Mouse (Mus musculus): ENCODE results near the gene Ift172. TPM values are rescaled to one million over a fixed set of nuclear protein-coding genes. Genes with fewer than 3 reads are reported as not detected.

The Ift172 gene
- polyA plus RNA-seq, 1 experiment, result not detected

GRCm38 (mm10) chr5:31253806-31254205, 37.1 kb downstream of the Ift172 start:
- no peak overlapping the region for H3K27ac ChIP-seq (ENCODE audit: insufficient read depth, low read depth, low read length)
- peaks cover 6% of the 10 kb centered on the region; the same call in 1 of the 2 replicates for H3K4me1 ChIP-seq (ENCODE audit: control insufficient read depth, insufficient read depth, low read length)
- no peak for TF ChIP-seq POLR2A (IDR thresholded peaks at IDR 0.05; ENCODE audit: insufficient read depth, low read depth, low read length)
- TF ChIP-seq CTCF (IDR thresholded peaks at IDR 0.05; ENCODE audit: insufficient read depth, low read depth, low read length), result no peak
- no peak overlapping the region for H3K4me3 ChIP-seq (ENCODE audit: insufficient read depth, low read depth, low read length)
- WGBS, result 90% methylated on average over 8 of the region's 8 CpGs

- 85% methylated on average over 16 of the region's 16 CpGs for WGBS
Observed at GRCm38 (mm10) chr5:31252795-31253545, 37.9 kb downstream of the Ift172 start.

GRCm38 (mm10) chr5:31252151-31252550, 38.8 kb downstream of the Ift172 start:
- WGBS, result 71% methylated on average over 10 of the region's 10 CpGs
- H3K4me1 ChIP-seq (ENCODE audit: control insufficient read depth, insufficient read depth, low read length), result peaks cover 6% of the 10 kb centered on the region; the same call in 1 of the 2 replicates
- H3K4me3 ChIP-seq (ENCODE audit: insufficient read depth, low read depth, low read length), result no peak overlapping the region
- no peak for TF ChIP-seq CTCF (IDR thresholded peaks at IDR 0.05; ENCODE audit: insufficient read depth, low read depth, low read length)
- TF ChIP-seq POLR2A (IDR thresholded peaks at IDR 0.05; ENCODE audit: insufficient read depth, low read depth, low read length), result no peak
- no peak overlapping the region for H3K27ac ChIP-seq (ENCODE audit: insufficient read depth, low read depth, low read length)

More at GRCm38 (mm10) chr5:31252795-31253545, 37.9 kb downstream of the Ift172 start:
- Histone ChIP-seq H3K27ac (ENCODE audit: insufficient read depth, low read depth, low read length) (no peak overlapping the region), H3K4me1 (ENCODE audit: control insufficient read depth, insufficient read depth, low read length) (peaks cover 6% of the 10 kb centered on the region; the same call in 1 of the 2 replicates), H3K4me3 (ENCODE audit: insufficient read depth, low read depth, low read length) (no peak overlapping the region)
- TF ChIP-seq CTCF (IDR thresholded peaks at IDR 0.05; ENCODE audit: insufficient read depth, low read depth, low read length), result no peak
- no peak for TF ChIP-seq POLR2A (IDR thresholded peaks at IDR 0.05; ENCODE audit: insufficient read depth, low read depth, low read length)

DNA sequence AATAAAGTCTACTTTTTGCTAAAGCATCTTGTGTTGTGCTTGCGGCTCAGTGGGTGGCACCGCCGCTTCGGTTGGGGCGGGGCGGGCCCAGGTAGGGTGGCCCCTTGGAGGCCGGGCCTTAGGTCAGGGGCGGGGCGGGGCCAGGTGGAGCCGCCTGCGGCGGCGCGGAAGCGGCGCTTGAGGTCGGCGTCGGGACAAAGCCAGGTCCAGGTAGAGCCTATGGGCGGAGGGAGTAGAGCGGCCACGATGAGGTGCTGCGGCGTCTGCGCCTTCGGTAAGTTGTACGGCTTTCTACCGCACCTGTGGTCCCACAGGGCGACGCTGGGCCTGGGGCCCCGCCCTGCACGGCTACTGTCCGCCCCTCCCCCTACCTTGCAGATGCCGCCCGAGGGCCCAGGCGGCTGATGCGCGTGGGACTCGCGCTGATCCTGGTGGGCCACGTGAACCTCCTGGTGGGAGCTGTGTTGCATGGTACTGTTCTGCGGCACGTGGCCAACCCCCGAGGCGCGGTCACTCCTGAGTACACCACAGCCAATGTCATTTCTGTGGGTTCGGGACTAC, 39.3 kb downstream of the Ift172 start, which contains the start of gene Krtcap3:
TSS of gene Krtcap3 (plus strand) at position 151 of the 561 bp plus-strand sequence.
- 28% methylated on average over 47 of the region's 47 CpGs for WGBS
- TF ChIP-seq CTCF (IDR thresholded peaks at IDR 0.05; ENCODE audit: insufficient read depth, low read depth, low read length), result no peak
- no peak for TF ChIP-seq POLR2A (IDR thresholded peaks at IDR 0.05; ENCODE audit: insufficient read depth, low read depth, low read length)
- peaks cover 6% of the 10 kb centered on the region; the same call in 1 of the 2 replicates for H3K4me1 ChIP-seq (ENCODE audit: control insufficient read depth, insufficient read depth, low read length)
- H3K27ac ChIP-seq (ENCODE audit: insufficient read depth, low read depth, low read length), result no peak within 1 kb of the TSS
- no peak within 1 kb of the TSS for H3K4me3 ChIP-seq (ENCODE audit: insufficient read depth, low read depth, low read length)

GRCm38 (mm10) chr5:31250716-31251115, 40.2 kb downstream of the Ift172 start:
- Histone ChIP-seq H3K4me1 (ENCODE audit: control insufficient read depth, insufficient read depth, low read length) (peaks cover 6% of the 10 kb centered on the region; the same call in 1 of the 2 replicates), H3K27ac (ENCODE audit: insufficient read depth, low read depth, low read length) (no peak overlapping the region), H3K4me3 (ENCODE audit: insufficient read depth, low read depth, low read length) (no peak overlapping the region)
- WGBS, result 51% methylated on average over 4 of the region's 4 CpGs
- TF ChIP-seq POLR2A (IDR thresholded peaks at IDR 0.05; ENCODE audit: insufficient read depth, low read depth, low read length) (no peak), CTCF (IDR thresholded peaks at IDR 0.05; ENCODE audit: insufficient read depth, low read depth, low read length) (no peak)

GRCm38 (mm10) chr5:31242191-31242590, 48.7 kb downstream of the Ift172 start:
- 11% methylated on average over 10 of the region's 10 CpGs for WGBS
- Histone ChIP-seq H3K4me3 (ENCODE audit: insufficient read depth, low read depth, low read length) (no peak overlapping the region), H3K4me1 (ENCODE audit: control insufficient read depth, insufficient read depth, low read length) (no peaks in the 10 kb centered on the region), H3K27ac (ENCODE audit: insufficient read depth, low read depth, low read length) (no peak overlapping the region)
- TF ChIP-seq POLR2A (IDR thresholded peaks at IDR 0.05; ENCODE audit: insufficient read depth, low read depth, low read length) (no peak), CTCF (IDR thresholded peaks at IDR 0.05; ENCODE audit: insufficient read depth, low read depth, low read length) (no peak)

- Histone ChIP-seq H3K27ac (ENCODE audit: insufficient read depth, low read depth, low read length) (no peak overlapping the region), H3K4me3 (ENCODE audit: insufficient read depth, low read depth, low read length) (peak overlapping the region; percentile 71), H3K4me1 (ENCODE audit: control insufficient read depth, insufficient read depth, low read length) (no peaks in the 10 kb centered on the region)
- 0% methylated on average over 13 of the region's 13 CpGs for WGBS
- TF ChIP-seq CTCF (IDR thresholded peaks at IDR 0.05; ENCODE audit: insufficient read depth, low read depth, low read length) (no peak), POLR2A (IDR thresholded peaks at IDR 0.05; ENCODE audit: insufficient read depth, low read depth, low read length) (no peak)
Observed at GRCm38 (mm10) chr5:31241522-31242034, 49.3 kb downstream of the Ift172 start.

DNA sequence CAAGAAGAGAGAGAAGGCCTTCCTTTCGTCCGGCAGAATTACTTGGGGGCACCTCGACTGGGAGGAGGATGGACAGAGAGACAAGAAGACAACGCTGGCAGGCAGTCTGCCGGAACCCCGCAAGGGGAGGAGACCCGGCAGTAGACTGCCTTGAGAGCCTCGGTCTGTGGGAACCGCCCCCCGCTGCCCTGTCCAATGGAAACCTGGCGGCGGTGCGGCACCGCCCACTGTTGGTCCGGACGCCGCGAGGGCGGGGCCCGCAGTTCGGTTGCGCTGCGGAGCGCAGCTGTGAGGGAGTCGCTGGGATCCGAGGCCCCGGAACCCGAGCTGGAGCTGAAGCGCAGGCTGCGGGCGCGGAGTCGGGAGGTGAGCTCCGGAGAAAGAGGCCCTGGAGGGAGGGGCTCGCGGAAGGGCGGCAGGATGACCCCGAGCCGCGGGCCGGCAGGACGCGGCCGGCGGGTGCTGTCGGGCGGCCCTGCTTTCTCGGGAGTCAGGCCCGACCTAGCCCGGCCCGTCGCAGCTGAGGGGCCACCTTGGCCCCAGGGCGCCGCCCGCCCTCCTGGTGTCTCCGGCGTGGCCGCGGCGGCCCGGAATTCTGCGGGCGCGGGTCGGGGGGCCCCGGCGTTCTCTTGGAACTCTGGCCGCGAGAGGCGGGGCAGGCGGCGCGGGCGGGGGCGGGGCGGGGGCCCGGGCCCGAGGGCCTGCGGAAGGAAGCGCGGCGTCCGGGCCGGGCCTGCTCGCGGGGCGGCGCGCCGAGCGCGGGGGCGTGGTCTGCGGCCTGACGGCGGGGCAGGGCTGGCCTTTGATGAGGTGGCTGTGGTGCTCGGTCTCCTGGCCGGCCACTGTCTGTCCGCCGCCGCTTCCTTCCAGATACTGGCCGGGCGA, 50.0 kb downstream of the Ift172 start, which contains the start of the genes Nrbp1 and Gm9970:
TSS of gene Nrbp1 (plus strand) at position 228 of the 885 bp plus-strand sequence.
TSS of gene Gm9970 (minus strand) at position 596 of the 885 bp plus-strand sequence.
- H3K27ac ChIP-seq (ENCODE audit: insufficient read depth, low read depth, low read length), result peak within 1 kb of the TSS; percentile 83
- WGBS, result under 1% methylated on average over 98 of the region's 103 CpGs
- peak; percentile 95 for TF ChIP-seq POLR2A (IDR thresholded peaks at IDR 0.05; ENCODE audit: insufficient read depth, low read depth, low read length)
- no peak for TF ChIP-seq CTCF (IDR thresholded peaks at IDR 0.05; ENCODE audit: insufficient read depth, low read depth, low read length)
- no peaks in the 10 kb centered on the region for H3K4me1 ChIP-seq (ENCODE audit: control insufficient read depth, insufficient read depth, low read length)
- peak within 1 kb of the TSS; percentile 71 for H3K4me3 ChIP-seq (ENCODE audit: insufficient read depth, low read depth, low read length)

Measured in olfactory bulb, adult 2 months (tissue).